Mouse (Mus musculus) C2C12 (cell line): Measurements from ENCODE around the gene Pced1a. TPM values are rescaled to one million over a fixed set of nuclear protein-coding genes. Genes with fewer than 3 reads are reported as not detected.

Experiments
- H3K27me3 ChIP-seq: one replicate; pipeline ENCODE4 v1.6.1; 2011; ENCODE audit not compliant: control insufficient read depth, insufficient read depth, insufficient read length
- H3K36me3 ChIP-seq: one replicate; pipeline ENCODE4 v1.6.1; 2011; ENCODE audit not compliant: control insufficient read depth, insufficient read depth
- H3K4me3 ChIP-seq: one replicate; pipeline ENCODE4 v1.5.1; 2011; ENCODE audit warnings: mild to moderate bottlenecking, control low read depth; ENCODE audit not compliant: poor library complexity, insufficient read depth, severe bottlenecking
- H3K79me2 ChIP-seq: one replicate; pipeline ENCODE4 v1.6.1; 2011; ENCODE audit not compliant: control insufficient read depth, insufficient read depth
- H3K79me3 ChIP-seq: one replicate; pipeline ENCODE4 v1.6.1; 2011; ENCODE audit warnings: low read depth, control low read depth
- H3ac ChIP-seq: one replicate; pipeline ENCODE3; 2011; ENCODE audit warnings: low read depth; ENCODE audit not compliant: control insufficient read depth, insufficient read length
- CEBPB ChIP-seq: IDR thresholded peaks from one replicate; pipeline ENCODE4 v1.6.1; 2011; ENCODE audit warnings: low read depth, mild to moderate bottlenecking, control low read depth, moderate library complexity
- CTCF ChIP-seq: IDR thresholded peaks from one replicate; pipeline ENCODE4 v1.5.1; 2011; ENCODE audit not compliant: control insufficient read depth, insufficient read depth, insufficient read length
- FOSL1 ChIP-seq: IDR thresholded peaks from one replicate; pipeline ENCODE4 v1.8.0; 2011; ENCODE audit warnings: mild to moderate bottlenecking, low read length; ENCODE audit not compliant: poor library complexity, insufficient read depth, severe bottlenecking
- MAX ChIP-seq: IDR thresholded peaks from one replicate; pipeline ENCODE4 v1.6.1; 2011; ENCODE audit warnings: mild to moderate bottlenecking, control low read depth
- MYOD1 ChIP-seq: IDR thresholded peaks from one replicate; pipeline ENCODE4 v1.6.1; 2011; ENCODE audit warnings: low read depth; ENCODE audit not compliant: control insufficient read depth, insufficient read length
- MYOG ChIP-seq: IDR thresholded peaks from one replicate; pipeline ENCODE4 v1.6.1; 2011; ENCODE audit not compliant: control insufficient read depth, insufficient read length; ENCODE audit errors: extremely low read depth
- USF1 ChIP-seq: IDR thresholded peaks from one replicate; pipeline ENCODE4 v1.6.1; 2011; ENCODE audit warnings: low read depth, mild to moderate bottlenecking, control low read depth, moderate library complexity
- polyA plus RNA-seq: library from polyadenylated mRNA; unstranded; fragments of >200 nt; fragmentation: generic; extraction: Trizol; gene quantifications from one replicate; pipeline ENCODE4 v1.2.1, GENCODE M21; 2012; ENCODE audit warnings: missing spikeins

Pced1a gene
- polyA plus RNA-seq, 1 experiment, result 15.4 TPM

DNA sequence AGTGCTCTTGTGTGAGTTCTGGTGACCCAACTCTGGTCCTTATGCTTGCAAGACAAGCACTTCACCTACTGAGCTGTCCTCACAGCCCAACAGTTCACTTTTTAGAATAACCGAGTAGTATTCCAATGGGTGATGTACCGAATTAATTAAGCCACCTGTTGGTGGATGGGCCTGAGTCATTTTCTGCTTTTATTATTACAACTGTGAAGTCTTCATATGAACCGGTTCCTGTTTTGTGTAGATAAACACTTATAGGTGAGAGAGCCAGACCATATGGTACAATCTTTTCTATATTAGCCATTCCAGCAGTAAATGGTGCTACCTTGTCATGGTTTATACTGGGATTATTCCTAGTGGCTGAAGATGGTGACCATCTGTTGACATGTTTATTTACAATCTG is 11.7 kb downstream of the Pced1a start:
- TF ChIP-seq MYOG, result no peak
- no peak for TF ChIP-seq CTCF
- TF ChIP-seq MAX, result no peak
- no peak for TF ChIP-seq FOSL1
- no peak for TF ChIP-seq MYOD1
- no peak for TF ChIP-seq USF1
- no peak for TF ChIP-seq CEBPB

GRCm38 (mm10) chr2:130411558-130412495 is 12.7 kb downstream of the Pced1a start:
- H3K36me3 ChIP-seq, result no peaks in the 10 kb centered on the region
- no peak overlapping the region for H3K4me3 ChIP-seq
- TF ChIP-seq MYOD1 (no peak), CTCF (peak; percentile 87)
- H3K27me3 ChIP-seq, result no peaks in the 10 kb centered on the region
- no peaks in the 10 kb centered on the region for H3K79me3 ChIP-seq
- H3ac ChIP-seq, result no peak overlapping the region
- no peaks in the 10 kb centered on the region for H3K79me2 ChIP-seq

More for the DNA sequence above, 11.7 kb downstream of the Pced1a start:
- Histone ChIP-seq H3ac (no peak overlapping the region), H3K36me3 (peaks cover 4% of the 10 kb centered on the region), H3K4me3 (no peak overlapping the region), H3K27me3 (no peaks in the 10 kb centered on the region), H3K79me2 (no peaks in the 10 kb centered on the region), H3K79me3 (no peaks in the 10 kb centered on the region)

DNA sequence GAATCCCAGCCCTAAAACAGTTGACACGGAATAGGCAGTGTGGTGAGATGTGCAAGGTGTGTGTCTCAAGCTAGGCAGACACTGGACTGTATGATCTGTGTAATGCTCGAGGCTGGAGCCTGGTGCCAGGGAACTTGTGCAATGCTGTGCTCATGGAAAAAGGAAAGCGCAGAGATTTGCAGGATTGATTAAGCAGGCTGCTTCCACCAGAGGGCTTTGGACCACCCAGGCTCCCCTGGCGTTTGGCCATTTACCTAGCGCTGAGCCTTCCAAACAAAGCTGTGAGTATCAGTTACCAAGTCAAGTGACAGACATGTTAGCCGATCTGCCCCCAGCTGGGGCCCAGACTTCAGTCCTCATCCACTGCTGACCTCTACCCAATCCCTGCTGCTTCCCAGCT is 16.3 kb downstream of the Pced1a start:
- Histone ChIP-seq H3ac (no peak overlapping the region), H3K79me2 (no peaks in the 10 kb centered on the region), H3K4me3 (no peak overlapping the region), H3K79me3 (no peaks in the 10 kb centered on the region), H3K27me3 (no peaks in the 10 kb centered on the region), H3K36me3 (no peaks in the 10 kb centered on the region)
- TF ChIP-seq MYOG, result no peak
- TF ChIP-seq USF1, result no peak
- no peak for TF ChIP-seq CEBPB
- no peak for TF ChIP-seq FOSL1
- no peak for TF ChIP-seq MYOD1
- TF ChIP-seq MAX, result no peak
- TF ChIP-seq CTCF, result no peak

- Histone ChIP-seq H3K79me3 (no peaks in the 10 kb centered on the region), H3K79me2 (no peaks in the 10 kb centered on the region), H3K27me3 (peaks cover 7% of the 10 kb centered on the region), H3K36me3 (no peaks in the 10 kb centered on the region), H3K4me3 (no peak within 1 kb of the TSS), H3ac (no peak within 1 kb of the TSS)
- TF ChIP-seq CEBPB (no peak), MAX (no peak), MYOG (no peak), MYOD1 (no peak), CTCF (no peak), FOSL1 (no peak), USF1 (no peak)
Measured at GRCm38 (mm10) chr2:130406178-130406577, 18.3 kb downstream of the Pced1a start, which contains the start of gene Tmem239. Gene Tmem239, plus strand, starts transcription at chr2:130406478.

DNA sequence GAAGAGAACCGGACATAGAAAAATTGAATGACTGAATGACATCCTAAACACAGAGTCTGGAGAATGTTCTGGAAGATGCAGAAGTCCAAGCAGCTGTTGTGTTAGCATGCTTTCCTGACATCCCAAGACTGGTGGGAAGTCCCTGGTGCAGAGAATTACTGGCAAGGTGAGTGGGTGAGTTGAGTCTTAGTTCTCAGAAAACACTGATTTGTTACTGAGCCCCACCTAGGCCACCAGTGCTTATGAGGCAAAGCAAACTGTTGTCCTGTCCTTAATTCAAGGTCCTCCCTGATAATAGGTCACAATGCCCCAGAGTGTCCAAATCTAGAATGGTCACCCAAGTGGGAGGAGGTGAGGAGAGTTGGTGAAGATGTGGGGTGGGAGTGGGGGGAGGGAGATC is 19.6 kb downstream of the Pced1a start, which contains the start of the genes Gm28372 and 1700020A23Rik:
TSS of gene Gm28372 (plus strand) at position 301 of the 400 bp plus-strand sequence.
TSS of gene 1700020A23Rik (plus strand) at position 321 of the 400 bp plus-strand sequence.
- Histone ChIP-seq H3K27me3 (peaks cover 9% of the 10 kb centered on the region), H3K4me3 (no peak within 1 kb of the TSS), H3K36me3 (no peaks in the 10 kb centered on the region), H3ac (no peak within 1 kb of the TSS), H3K79me2 (no peaks in the 10 kb centered on the region), H3K79me3 (no peaks in the 10 kb centered on the region)
- TF ChIP-seq FOSL1 (no peak), MYOD1 (no peak), USF1 (no peak), CTCF (no peak), MYOG (no peak), CEBPB (no peak)

DNA sequence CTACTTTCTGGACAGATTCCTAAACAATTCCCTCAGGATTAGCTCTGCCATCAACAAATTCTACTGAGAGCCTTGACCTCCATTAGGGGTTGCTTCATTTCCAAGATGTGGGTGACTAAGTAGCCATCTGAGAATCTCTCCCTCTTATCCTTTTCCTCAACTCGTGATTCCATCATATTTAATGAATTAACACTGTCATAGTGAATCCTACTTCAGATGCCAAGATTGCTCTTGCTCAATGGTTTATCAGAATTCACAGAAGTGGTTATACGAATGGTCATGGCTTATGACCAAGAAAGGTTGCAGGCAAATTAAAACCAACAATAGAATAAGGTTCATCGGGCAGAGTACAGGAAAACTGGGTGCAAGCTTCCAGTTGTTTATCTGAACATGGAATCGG is 22.6 kb downstream of the Pced1a start:
- Histone ChIP-seq H3K4me3 (no peak overlapping the region), H3K36me3 (no peaks in the 10 kb centered on the region), H3K79me3 (no peaks in the 10 kb centered on the region), H3K27me3 (peaks cover 16% of the 10 kb centered on the region), H3ac (no peak overlapping the region), H3K79me2 (no peaks in the 10 kb centered on the region)
- TF ChIP-seq CEBPB (no peak), USF1 (no peak), MAX (no peak), MYOG (no peak), CTCF (no peak), MYOD1 (no peak), FOSL1 (no peak)
